In genomic region chr11:86684126-86685012, GRCm38 (mm10) we compare ENCODE assay signal across 7 mouse cellular contexts. TPM values are rescaled to one million over a fixed set of nuclear protein-coding genes. Genes with fewer than 3 reads are reported as not detected.
DNase-seq lines count a peak whose midpoint lies in the region; ATAC-seq and TF ChIP-seq lines count a peak whose summit lies in the region.

No protein-coding gene starts in this region.

- H3K27ac ChIP-seq in lung, postnatal 0 days (ENCODE audit: low read length), result peak overlapping the region; percentile 95
- peak overlapping the region; percentile 88 for H3K27ac ChIP-seq in forebrain, embryonic 11.5 days (ENCODE audit: low read depth, low read length)
- H3K27ac ChIP-seq in limb, embryonic 14.5 days (replicated peaks; ENCODE audit: low read depth, low read length), result peak overlapping the region; percentile 88
- peak overlapping the region; percentile 95 for H3K27ac ChIP-seq in stomach, embryonic 15.5 days

- H3K4me2 ChIP-seq in lung, postnatal 0 days (replicated peaks; ENCODE audit: low read depth, low read length), result peak overlapping the region; percentile 93
- H3K4me2 ChIP-seq in forebrain, embryonic 11.5 days (ENCODE audit: low read depth, low read length, severe bottlenecking), result peak overlapping the region; percentile 85
- peak overlapping the region; percentile 76 for H3K4me2 ChIP-seq in limb, embryonic 14.5 days (replicated peaks; ENCODE audit: low read depth, low read length, severe bottlenecking)
- peak overlapping the region; percentile 79 for H3K4me2 ChIP-seq in stomach, embryonic 15.5 days

- WGBS in lung, postnatal 0 days, result 4% methylated on average over 20 of the region's 20 CpGs
- WGBS in forebrain, embryonic 11.5 days, result 11% methylated on average over 20 of the region's 20 CpGs
- 6% methylated on average over 20 of the region's 20 CpGs for WGBS in limb, embryonic 14.5 days
- 4% methylated on average over 20 of the region's 20 CpGs for WGBS in stomach, embryonic 15.5 days

- DNase-seq in lung, postnatal 0 days (ENCODE audit: low spot score), result no peak
- no peak for DNase-seq in lung, postnatal 14 days
- DNase-seq in forebrain, embryonic 11.5 days (ENCODE audit: low spot score), result no peak
- DNase-seq in limb, embryonic 14.5 days (ENCODE audit: low spot score), result no peak
- no peak for DNase-seq in MN1 (ENCODE audit: low spot score)
- no peak for DNase-seq in adrenal gland, adult (ENCODE audit: inconsistent age in 2 of 2, low spot score in 1 of 2)

- no peak for TF ChIP-seq POLR2A in limb, embryonic 14.5 days (IDR thresholded peaks at IDR 0.05; ENCODE audit: borderline replicate concordance, extremely low read depth, insufficient read depth, insufficient read length)

- no peak for TF ChIP-seq EP300 in lung, postnatal 0 days (IDR thresholded peaks at IDR 0.05)

- H3K4me3 ChIP-seq in lung, postnatal 0 days (ENCODE audit: low read depth, low read length), result peak overlapping the region; percentile 79
- H3K4me3 ChIP-seq in forebrain, embryonic 11.5 days (ENCODE audit: low read depth, low read length), result peak overlapping the region; percentile 84
- H3K4me3 ChIP-seq in limb, embryonic 14.5 days (replicated peaks; ENCODE audit: low read length), result peak overlapping the region; percentile 83
- peak overlapping the region; percentile 66 for H3K4me3 ChIP-seq in stomach, embryonic 15.5 days (replicated peaks)

- no peak for ATAC-seq in lung, postnatal 0 days
- no peak for ATAC-seq in forebrain, embryonic 11.5 days (replicated peaks; ENCODE audit: low FRiP score)
- no peak for ATAC-seq in limb, embryonic 14.5 days (ENCODE audit: low FRiP score, low read depth)
- no peak for ATAC-seq in stomach, embryonic 15.5 days (ENCODE audit: insufficient read depth, low FRiP score, low read depth)

- no peaks in the 10 kb centered on the region for H3K27me3 ChIP-seq in lung, postnatal 0 days (replicated peaks; ENCODE audit: insufficient read depth, low read length)
- no peaks in the 10 kb centered on the region for H3K27me3 ChIP-seq in forebrain, embryonic 11.5 days (ENCODE audit: control insufficient read depth, insufficient read depth, low read length)
- no peaks in the 10 kb centered on the region for H3K27me3 ChIP-seq in limb, embryonic 14.5 days (ENCODE audit: control insufficient read depth, insufficient read depth, low read length)
- H3K27me3 ChIP-seq in stomach, embryonic 15.5 days (replicated peaks), result no peaks in the 10 kb centered on the region

- TF ChIP-seq CTCF in lung, postnatal 0 days (IDR thresholded peaks at IDR 0.05), result no peak

- no peaks in the 10 kb centered on the region for H3K9me3 ChIP-seq in lung, postnatal 0 days (ENCODE audit: low read length)
- no peaks in the 10 kb centered on the region for H3K9me3 ChIP-seq in forebrain, embryonic 11.5 days (ENCODE audit: control insufficient read depth, low read length)
- H3K9me3 ChIP-seq in limb, embryonic 14.5 days (ENCODE audit: control insufficient read depth, low read length), result no peaks in the 10 kb centered on the region
- no peaks in the 10 kb centered on the region for H3K9me3 ChIP-seq in stomach, embryonic 15.5 days

- peaks cover 10% of the 10 kb centered on the region for H3K4me1 ChIP-seq in lung, postnatal 0 days (ENCODE audit: insufficient read depth, low read depth, low read length)
- H3K4me1 ChIP-seq in forebrain, embryonic 11.5 days (replicated peaks; ENCODE audit: control insufficient read depth, insufficient read depth, low read length), result peaks cover 2% of the 10 kb centered on the region; the same call in 1 of the 2 replicates
- H3K4me1 ChIP-seq in limb, embryonic 14.5 days (ENCODE audit: control insufficient read depth, insufficient read depth, low read length), result peaks cover 14% of the 10 kb centered on the region
- peaks cover 15% of the 10 kb centered on the region; the same call in 1 of the 2 replicates for H3K4me1 ChIP-seq in stomach, embryonic 15.5 days

- H3K36me3 ChIP-seq in lung, postnatal 0 days (ENCODE audit: insufficient read depth, low read length), result peaks cover under 1% of the 10 kb centered on the region; the same call in 1 of the 2 replicates
- no peaks in the 10 kb centered on the region; the same call in 1 of the 2 replicates for H3K36me3 ChIP-seq in forebrain, embryonic 11.5 days (ENCODE audit: control insufficient read depth, insufficient read depth, low read length)
- peaks cover 13% of the 10 kb centered on the region for H3K36me3 ChIP-seq in limb, embryonic 14.5 days (ENCODE audit: control insufficient read depth, insufficient read depth, low read length)
- no peaks in the 10 kb centered on the region for H3K36me3 ChIP-seq in stomach, embryonic 15.5 days

- peak overlapping the region; percentile 89 for H3K9ac ChIP-seq in lung, postnatal 0 days (replicated peaks; ENCODE audit: low read depth)
- peak overlapping the region; percentile 90 for H3K9ac ChIP-seq in forebrain, embryonic 11.5 days (ENCODE audit: low read length)
- peak overlapping the region; percentile 78 for H3K9ac ChIP-seq in limb, embryonic 14.5 days (ENCODE audit: low read depth, low read length, severe bottlenecking)
- H3K9ac ChIP-seq in stomach, embryonic 15.5 days, result peak overlapping the region; percentile 75

RNA-seq across cellular contexts. Expression of gene Ptrh2, which starts 0.6 kb away (rescaled TPM):
- 11.7 and 12.2 TPM in 2 replicates for polyA plus RNA-seq in lung, postnatal 0 days (2015; fragmentation: Nextera tagmentation; extraction: Ambion mirVana)
- polyA plus RNA-seq in forebrain, embryonic 11.5 days (2014; fragmentation: Nextera tagmentation; extraction: Ambion mirVana), result 43.2 and 44.8 TPM in 2 replicates
- 13.4 and 19.1 TPM in 2 replicates for polyA plus RNA-seq in limb, embryonic 14.5 days (2012; rRNA removed)
- 31.3 and 32.3 TPM in 2 replicates for polyA plus RNA-seq in limb, embryonic 14.5 days (2014; fragmentation: Nextera tagmentation; extraction: Ambion mirVana)
- polyA plus RNA-seq in stomach, embryonic 15.5 days (2015; fragmentation: Nextera tagmentation; extraction: Ambion mirVana), result 30.3 and 31.9 TPM in 2 replicates

RNA-seq across cellular contexts. Expression of gene Vmp1, which starts 0.7 kb away (rescaled TPM):
- polyA plus RNA-seq in lung, postnatal 0 days (2015; fragmentation: Nextera tagmentation; extraction: Ambion mirVana), result 181 and 202 TPM in 2 replicates
- polyA plus RNA-seq in forebrain, embryonic 11.5 days (2014; fragmentation: Nextera tagmentation; extraction: Ambion mirVana), result 82.6 and 89.4 TPM in 2 replicates
- polyA plus RNA-seq in limb, embryonic 14.5 days (2012; rRNA removed), result 39.9 and 49.5 TPM in 2 replicates
- 98.3 and 102 TPM in 2 replicates for polyA plus RNA-seq in limb, embryonic 14.5 days (2014; fragmentation: Nextera tagmentation; extraction: Ambion mirVana)
- polyA plus RNA-seq in stomach, embryonic 15.5 days (2015; fragmentation: Nextera tagmentation; extraction: Ambion mirVana), result 144 and 153 TPM in 2 replicates
